Mouse (Mus musculus): ENCODE measurements around the gene En2.

En2 gene

GRCm38 (mm10) chr5:28165358-28166255 is at the start of gene En2:
TSS of gene En2 (plus strand) at chr5:28165694.
- DNase-seq: no peak

GRCm38 (mm10) chr5:28117251-28117880 is 48.1 kb upstream of the En2 start:
- no peak for DNase-seq

GRCm38 (mm10) chr5:28117882-28118530 is 47.5 kb upstream of the En2 start:
- DNase-seq: no peak

GRCm38 (mm10) chr5:28118531-28118925 is 47.0 kb upstream of the En2 start:
- no peak for DNase-seq

- no peak for DNase-seq
Measured at GRCm38 (mm10) chr5:28119576-28119975, 45.9 kb upstream of the En2 start.

- peak; percentile 41 to 45 for DNase-seq
Measured at GRCm38 (mm10) chr5:28122491-28123454, 42.7 kb upstream of the En2 start.

GRCm38 (mm10) chr5:28123455-28123825 is 42.1 kb upstream of the En2 start:
- no peak for DNase-seq

GRCm38 (mm10) chr5:28124321-28125230 is 40.9 kb upstream of the En2 start:
- no peak for DNase-seq

GRCm38 (mm10) chr5:28128851-28129250 is 36.6 kb upstream of the En2 start:
- no peak for DNase-seq

- no peak for DNase-seq
Measured at GRCm38 (mm10) chr5:28132231-28132630, 33.3 kb upstream of the En2 start.

GRCm38 (mm10) chr5:28136438-28136837 is 29.1 kb upstream of the En2 start:
- no peak for DNase-seq

- DNase-seq: no peak
Measured at GRCm38 (mm10) chr5:28144555-28144954, 20.9 kb upstream of the En2 start.

GRCm38 (mm10) chr5:28146018-28146417 is 19.5 kb upstream of the En2 start:
- no peak for DNase-seq

- DNase-seq: no peak
Measured at GRCm38 (mm10) chr5:28148473-28148872, 17.0 kb upstream of the En2 start.

- no peak for DNase-seq
Measured at GRCm38 (mm10) chr5:28149436-28149835, 16.1 kb upstream of the En2 start.

GRCm38 (mm10) chr5:28157044-28157730 is 8.3 kb upstream of the En2 start:
- no peak for DNase-seq

- no peak for DNase-seq
Measured at GRCm38 (mm10) chr5:28157781-28158180, 7.7 kb upstream of the En2 start.

- DNase-seq: no peak
Measured at GRCm38 (mm10) chr5:28158308-28159071, 7.0 kb upstream of the En2 start.

- DNase-seq: no peak
Measured at GRCm38 (mm10) chr5:28159072-28159458, 6.4 kb upstream of the En2 start.

- no peak for DNase-seq
Measured at GRCm38 (mm10) chr5:28159891-28160470, 5.5 kb upstream of the En2 start.
